Mouse (Mus musculus): ENCODE data around the gene Paqr8.

GRCm38 (mm10) chr1:20915608-20916007 is 25.2 kb downstream of the Paqr8 start:
- no peak for TF ChIP-seq CTCF (IDR thresholded peaks at IDR 0.05; ENCODE audit: control insufficient read depth, insufficient read depth, low read length)
- TF ChIP-seq POLR2A (IDR thresholded peaks at IDR 0.05; ENCODE audit: borderline replicate concordance, control insufficient read depth, low read depth, low read length): no peak

Data from bone marrow, adult 2 months (tissue).